In genomic region chr12:108338572-108339190, GRCm38 (mm10) we compare ENCODE assay signal across 8 mouse cellular contexts. TPM values are rescaled to one million over a fixed set of nuclear protein-coding genes. Genes with fewer than 3 reads are reported as not detected.
DNase-seq lines count a peak whose midpoint lies in the region; ATAC-seq lines count a peak whose summit lies in the region.

No protein-coding gene starts in this region.

- ATAC-seq in hematopoietic stem cell, adult 5-6 weeks (replicated peaks in 1 of 2; ENCODE audit: insufficient read depth in 1 of 2, low FRiP score in 2 of 2, low TSS enrichment in 1 of 2, low read depth in 1 of 2, poor library complexity in 2 of 2, severe bottlenecking in 2 of 2), result peak; percentile 19 to 22; a peak in 1 of 4 replicates

- peak; percentile 29 to 66 for DNase-seq in adrenal gland, adult (ENCODE audit: inconsistent age in 2 of 2, low spot score in 1 of 2)
- no peak for DNase-seq in adrenal gland, postnatal 25 days
- DNase-seq in left cerebral cortex, adult 18-20 months (ENCODE audit: low spot score in 2 of 2), result peak; percentile 41 to 56
- DNase-seq in left cerebral cortex, adult 8-10 months (ENCODE audit: low spot score in 2 of 2), result no peak
- peak; percentile 23 for DNase-seq in c-Kit-positive CD71-negative TER-119-negative erythroid progenitor cells, embryonic 14.5 days (ENCODE audit: low read depth)
- peak; percentile 22 to 28 for DNase-seq in lung, adult 18-20 months
- peak; percentile 39 for DNase-seq in thymus, postnatal 0 days (ENCODE audit: low spot score)

RNA-seq across cellular contexts. Expression of gene Cyp46a1, which starts 4.5 kb away (rescaled TPM):
- total RNA-seq in adrenal gland, postnatal 25 days (2021), result 2.0 and 3.1 TPM in 2 replicates
- total RNA-seq in left cerebral cortex, adult 18-20 months (2021), result 100 to 1,000 TPM; 259 to 273 TPM
- 100 to 1,000 TPM; 254 to 259 (median 256) TPM for total RNA-seq in left cerebral cortex, adult 8-10 months (2022)
- 0.10 and 0.38 TPM in 2 replicates for total RNA-seq in hematopoietic stem cell, adult 5-6 weeks (2017)
- 0.36 TPM in 1 of 2 replicates, not detected in the other for polyA plus RNA-seq in thymus, postnatal 0 days (2015; fragmentation: Nextera tagmentation; extraction: Ambion mirVana)

RNA-seq across cellular contexts. Expression of gene Eml1, which starts 32.1 kb away (rescaled TPM):
- 15.5 and 20.6 TPM in 2 replicates for total RNA-seq in adrenal gland, postnatal 25 days (2021)
- total RNA-seq in left cerebral cortex, adult 18-20 months (2021), result 10 to 100 TPM; 60.4 to 64.1 TPM
- total RNA-seq in left cerebral cortex, adult 8-10 months (2022), result 10 to 100 TPM; 60.1 to 66.2 (median 60.8) TPM
- total RNA-seq in hematopoietic stem cell, adult 5-6 weeks (2017), result not detected in 2 replicates
- 3.7 and 3.9 TPM in 2 replicates for polyA plus RNA-seq in thymus, postnatal 0 days (2015; fragmentation: Nextera tagmentation; extraction: Ambion mirVana)

RNA-seq across cellular contexts. Expression of gene Hhipl1, which starts 32.6 kb away (rescaled TPM):
- 0.48 and 0.67 TPM in 2 replicates for total RNA-seq in adrenal gland, postnatal 25 days (2021)
- total RNA-seq in left cerebral cortex, adult 18-20 months (2021), result 1 to 10 TPM; 7.9 to 9.0 TPM
- total RNA-seq in left cerebral cortex, adult 8-10 months (2022), result 10 to 100 TPM in 3 of 4 experiments, 1 to 10 TPM in 1; 9.4 to 11.2 (median 10.7) TPM
- not detected in 2 replicates for total RNA-seq in hematopoietic stem cell, adult 5-6 weeks (2017)
- polyA plus RNA-seq in thymus, postnatal 0 days (2015; fragmentation: Nextera tagmentation; extraction: Ambion mirVana), result 0.05 TPM in 2 replicates

Comparison
In these comparisons a context has a peak if more than half of its experiments do, and no peak if none do; other contexts are left out.
1. DNase-seq: peak in adrenal gland, adult (2 of 2), left cerebral cortex, adult 18-20 months (2 of 2), c-Kit-positive CD71-negative TER-119-negative erythroid progenitor cells, embryonic 14.5 days (single experiment), lung, adult 18-20 months (2 of 2) and thymus, postnatal 0 days (single experiment); none in adrenal gland, postnatal 25 days (single experiment) and left cerebral cortex, adult 8-10 months (0 of 2).
2. RNA of gene Cyp46a1, which starts 4.5 kb away (total RNA-seq): 259 to 273 TPM in left cerebral cortex, adult 18-20 months and 254 to 259 TPM in left cerebral cortex, adult 8-10 months; 2.0 to 3.1 TPM in adrenal gland, postnatal 25 days and 0.10 to 0.38 TPM in hematopoietic stem cell, adult 5-6 weeks; every median in the first group is over 10 times any median in the second.
3. RNA of gene Eml1, which starts 32.1 kb away (total RNA-seq): 60.4 to 64.1 TPM in left cerebral cortex, adult 18-20 months, 60.1 to 66.2 TPM in left cerebral cortex, adult 8-10 months and 15.5 to 20.6 TPM in adrenal gland, postnatal 25 days; not detected in hematopoietic stem cell, adult 5-6 weeks; every median in the first group is over 10 times any median in the second.